Mouse (Mus musculus) heart, embryonic 10.5 days (tissue): ENCODE data around the gene Gna14. TPM values are rescaled to one million over a fixed set of nuclear protein-coding genes. Genes with fewer than 3 reads are reported as not detected.

ENCODE experiments used
- DNase-seq: peaks from one replicate; pipeline ENCODE4 v3.0.0-alpha.2; 2017; ENCODE audit warnings: low spot score
- H3K27ac ChIP-seq: fragments of 300-500 bp; sonication (generic); 2 replicates; pipeline ENCODE4 v1.5.1; 2016; ENCODE audit warnings: mild to moderate bottlenecking
- H3K27me3 ChIP-seq: fragments of 300-500 bp; sonication (generic); 2 replicates; pipeline ENCODE4 v1.6.1; 2016; ENCODE audit warnings: mild to moderate bottlenecking; ENCODE audit not compliant: poor library complexity, insufficient read depth, severe bottlenecking
- H3K36me3 ChIP-seq: fragments of 300-500 bp; sonication (generic); 2 replicates; pipeline ENCODE4 v1.6.1; 2016; ENCODE audit warnings: mild to moderate bottlenecking, moderate library complexity
- H3K4me1 ChIP-seq: fragments of 300-500 bp; sonication (generic); 2 replicates; pipeline ENCODE4 v1.6.1; 2016; ENCODE audit warnings: mild to moderate bottlenecking
- H3K4me3 ChIP-seq: fragments of 300-500 bp; sonication (generic); 2 replicates; pipeline ENCODE4 v1.5.1; 2016; ENCODE audit warnings: mild to moderate bottlenecking, moderate library complexity
- H3K9me3 ChIP-seq: fragments of 300-500 bp; sonication (generic); 2 replicates; pipeline ENCODE4 v1.6.1; 2016; ENCODE audit warnings: mild to moderate bottlenecking, moderate library complexity
- WGBS: fragments of 180-500 bp; shearing (Covaris S2); methylation state at CpG from one replicate; pipeline ENCODE4 v1.1.7; 2016; 5-methylcytosine and 5-hydroxymethylcytosine counted together
- polyA plus RNA-seq: library from polyadenylated mRNA; unstranded; fragments of >200 nt; fragmentation: Nextera tagmentation; extraction: Ambion mirVana; gene quantifications from 2 replicates; pipeline ENCODE4 v1.2.1, GENCODE M21; 2016

Gene Gna14
- polyA plus RNA-seq, 1 experiment from 2014 or later: 3.7 TPM

- Histone ChIP-seq H3K4me3 (no peak overlapping the region), H3K9me3 (no peaks in the 10 kb centered on the region), H3K27me3 (no peaks in the 10 kb centered on the region), H3K36me3 (no peaks in the 10 kb centered on the region), H3K27ac (no peak overlapping the region), H3K4me1 (peaks cover 6% of the 10 kb centered on the region; the same call in 1 of the 2 replicates)
- no peak for DNase-seq
These were observed 93.8 kb downstream of the Gna14 start for GRCm38 (mm10) chr19:16529293-16529920.

- H3K27ac ChIP-seq: no peak overlapping the region
- DNase-seq: no peak
These were observed 94.4 kb downstream of the Gna14 start for GRCm38 (mm10) chr19:16529999-16530398.

GRCm38 (mm10) chr19:16534311-16534710 lies 98.7 kb downstream of the Gna14 start:
- WGBS: 85% methylated on average over 2 of the region's 2 CpGs
- Histone ChIP-seq H3K27me3 (no peaks in the 10 kb centered on the region), H3K36me3 (no peaks in the 10 kb centered on the region), H3K4me1 (no peaks in the 10 kb centered on the region), H3K27ac (no peak overlapping the region), H3K9me3 (no peaks in the 10 kb centered on the region), H3K4me3 (no peak overlapping the region)
- DNase-seq: no peak

More at GRCm38 (mm10) chr19:16529999-16530398, 94.4 kb downstream of the Gna14 start:
- Histone ChIP-seq H3K36me3 (no peaks in the 10 kb centered on the region), H3K27me3 (no peaks in the 10 kb centered on the region), H3K4me3 (no peak overlapping the region), H3K9me3 (no peaks in the 10 kb centered on the region), H3K4me1 (peaks cover 6% of the 10 kb centered on the region; the same call in 1 of the 2 replicates)
- WGBS: 57% methylated on average over 4 of the region's 4 CpGs

GRCm38 (mm10) chr19:16538416-16538815 lies 102.9 kb downstream of the Gna14 start:
- Histone ChIP-seq H3K27me3 (no peaks in the 10 kb centered on the region), H3K4me1 (0 out of 2 replicates have a peak, but pooled peaks cover 2% of the 10 kb centered on the region), H3K4me3 (no peak overlapping the region), H3K36me3 (no peaks in the 10 kb centered on the region), H3K27ac (no peak overlapping the region), H3K9me3 (no peaks in the 10 kb centered on the region)
- DNase-seq: no peak
- WGBS: 87% methylated on average over 2 of the region's 2 CpGs

- Histone ChIP-seq H3K27ac (no peak overlapping the region), H3K4me3 (no peak overlapping the region), H3K27me3 (no peaks in the 10 kb centered on the region), H3K4me1 (0 out of 2 replicates have a peak, but pooled peaks cover 6% of the 10 kb centered on the region), H3K36me3 (no peaks in the 10 kb centered on the region), H3K9me3 (no peaks in the 10 kb centered on the region)
- DNase-seq: no peak
- WGBS: 56% methylated on average over 4 of the region's 4 CpGs
These were observed 108.1 kb downstream of the Gna14 start for GRCm38 (mm10) chr19:16543688-16544087.

- H3K9me3 ChIP-seq: 0 out of 2 replicates have a peak, but pooled peaks cover 2% of the 10 kb centered on the region
- H3K27me3 ChIP-seq: no peaks in the 10 kb centered on the region
- WGBS: 82% methylated on average over 8 of the region's 8 CpGs
- no peaks in the 10 kb centered on the region for H3K4me1 ChIP-seq
- H3K4me3 ChIP-seq: no peak overlapping the region
- DNase-seq: no peak
- no peak overlapping the region for H3K27ac ChIP-seq
- H3K36me3 ChIP-seq: no peaks in the 10 kb centered on the region
These were observed 121.4 kb downstream of the Gna14 start for GRCm38 (mm10) chr19:16556988-16557387.

- WGBS: 61% methylated on average over 5 of the region's 5 CpGs
- H3K4me1 ChIP-seq: no peaks in the 10 kb centered on the region
- H3K4me3 ChIP-seq: no peak overlapping the region
- H3K27me3 ChIP-seq: no peaks in the 10 kb centered on the region
- 0 out of 2 replicates have a peak, but pooled peaks cover 2% of the 10 kb centered on the region for H3K9me3 ChIP-seq
- DNase-seq: no peak
- no peak overlapping the region for H3K27ac ChIP-seq
- H3K36me3 ChIP-seq: no peaks in the 10 kb centered on the region
These were observed 122.4 kb downstream of the Gna14 start for GRCm38 (mm10) chr19:16557971-16558370.

- Histone ChIP-seq H3K4me1 (no peaks in the 10 kb centered on the region), H3K27ac (no peak overlapping the region), H3K27me3 (no peaks in the 10 kb centered on the region), H3K9me3 (no peaks in the 10 kb centered on the region), H3K4me3 (no peak overlapping the region), H3K36me3 (no peaks in the 10 kb centered on the region)
- 77% methylated on average over 2 of the region's 2 CpGs for WGBS
- no peak for DNase-seq
These were observed 123.0 kb downstream of the Gna14 start for GRCm38 (mm10) chr19:16558570-16558969.

GRCm38 (mm10) chr19:16559243-16559896 lies 123.8 kb downstream of the Gna14 start:
- Histone ChIP-seq H3K27ac (no peak overlapping the region), H3K9me3 (no peaks in the 10 kb centered on the region), H3K4me3 (no peak overlapping the region), H3K27me3 (no peaks in the 10 kb centered on the region), H3K4me1 (no peaks in the 10 kb centered on the region), H3K36me3 (no peaks in the 10 kb centered on the region)
- DNase-seq: no peak
- WGBS: 72% methylated on average over 9 of the region's 9 CpGs

- DNase-seq: no peak
- no peaks in the 10 kb centered on the region for H3K36me3 ChIP-seq
- 90% methylated on average over 6 of the region's 6 CpGs for WGBS
- H3K4me3 ChIP-seq: no peak overlapping the region
- H3K27me3 ChIP-seq: no peaks in the 10 kb centered on the region
- H3K9me3 ChIP-seq: no peaks in the 10 kb centered on the region
- H3K4me1 ChIP-seq: no peaks in the 10 kb centered on the region
- no peak overlapping the region for H3K27ac ChIP-seq
These were observed 127.1 kb downstream of the Gna14 start for GRCm38 (mm10) chr19:16562676-16563075.

GRCm38 (mm10) chr19:16576790-16577189 lies 141.2 kb downstream of the Gna14 start:
- Histone ChIP-seq H3K4me3 (no peak overlapping the region), H3K4me1 (no peaks in the 10 kb centered on the region), H3K27me3 (no peaks in the 10 kb centered on the region), H3K9me3 (no peaks in the 10 kb centered on the region), H3K36me3 (no peaks in the 10 kb centered on the region), H3K27ac (no peak overlapping the region)
- WGBS: 86% methylated on average over 6 of the region's 6 CpGs
- DNase-seq: no peak

GRCm38 (mm10) chr19:16579656-16580260 lies 144.2 kb downstream of the Gna14 start:
- H3K27ac ChIP-seq: no peak overlapping the region
- no peaks in the 10 kb centered on the region for H3K9me3 ChIP-seq
- no peak for DNase-seq
- H3K4me1 ChIP-seq: no peaks in the 10 kb centered on the region
- 80% methylated on average over 7 of the region's 7 CpGs for WGBS
- H3K27me3 ChIP-seq: no peaks in the 10 kb centered on the region
- H3K4me3 ChIP-seq: no peak overlapping the region
- no peaks in the 10 kb centered on the region for H3K36me3 ChIP-seq

GRCm38 (mm10) chr19:16580501-16580900 lies 144.9 kb downstream of the Gna14 start:
- WGBS: 89% methylated on average over 8 of the region's 8 CpGs
- no peaks in the 10 kb centered on the region for H3K27me3 ChIP-seq

More at GRCm38 (mm10) chr19:16580501-16580900, 144.9 kb downstream of the Gna14 start:
- no peaks in the 10 kb centered on the region for H3K36me3 ChIP-seq
- DNase-seq: no peak
- H3K27ac ChIP-seq: no peak overlapping the region
- H3K4me1 ChIP-seq: no peaks in the 10 kb centered on the region
- H3K9me3 ChIP-seq: no peaks in the 10 kb centered on the region
- no peak overlapping the region for H3K4me3 ChIP-seq
